Mouse (Mus musculus): ENCODE results near the gene Btbd35f12.
"Not testable (repeated sequence)": the region's sequence is repeated elsewhere in the genome, so short reads cannot be mapped to it uniquely, and the experiment has no call there.

Gene Btbd35f12

GRCm38 (mm10) chrX:33313079-33313478 lies at the start of gene Btbd35f12:
Btbd35f12 (plus strand) TSS chrX:33313379.
- DNase-seq (ENCODE audit: extremely low spot score), result not testable (repeated sequence)

- DNase-seq (ENCODE audit: extremely low spot score), result not testable (repeated sequence)
Observed at GRCm38 (mm10) chrX:33353254-33353653, 40.1 kb downstream of the Btbd35f12 start.
